Mouse (Mus musculus) C2C12 (cell line): Measurements from ENCODE around the gene Guca2a.

ENCODE experiments used
- CEBPB ChIP-seq: IDR thresholded peaks from one replicate; pipeline ENCODE4 v1.6.1; 2011; ENCODE audit warnings: low read depth, mild to moderate bottlenecking, control low read depth, moderate library complexity
- CTCF ChIP-seq: IDR thresholded peaks from one replicate; pipeline ENCODE4 v1.5.1; 2011; ENCODE audit not compliant: control insufficient read depth, insufficient read depth, insufficient read length
- FOSL1 ChIP-seq: IDR thresholded peaks from one replicate; pipeline ENCODE4 v1.8.0; 2011; ENCODE audit warnings: mild to moderate bottlenecking, low read length; ENCODE audit not compliant: poor library complexity, insufficient read depth, severe bottlenecking
- MAX ChIP-seq: IDR thresholded peaks from one replicate; pipeline ENCODE4 v1.6.1; 2011; ENCODE audit warnings: mild to moderate bottlenecking, control low read depth
- MYOD1 ChIP-seq: IDR thresholded peaks from one replicate; pipeline ENCODE4 v1.6.1; 2011; ENCODE audit warnings: low read depth; ENCODE audit not compliant: control insufficient read depth, insufficient read length
- MYOG ChIP-seq: IDR thresholded peaks from one replicate; pipeline ENCODE4 v1.6.1; 2011; ENCODE audit not compliant: control insufficient read depth, insufficient read length; ENCODE audit errors: extremely low read depth
- USF1 ChIP-seq: IDR thresholded peaks from one replicate; pipeline ENCODE4 v1.6.1; 2011; ENCODE audit warnings: low read depth, mild to moderate bottlenecking, control low read depth, moderate library complexity

DNA sequence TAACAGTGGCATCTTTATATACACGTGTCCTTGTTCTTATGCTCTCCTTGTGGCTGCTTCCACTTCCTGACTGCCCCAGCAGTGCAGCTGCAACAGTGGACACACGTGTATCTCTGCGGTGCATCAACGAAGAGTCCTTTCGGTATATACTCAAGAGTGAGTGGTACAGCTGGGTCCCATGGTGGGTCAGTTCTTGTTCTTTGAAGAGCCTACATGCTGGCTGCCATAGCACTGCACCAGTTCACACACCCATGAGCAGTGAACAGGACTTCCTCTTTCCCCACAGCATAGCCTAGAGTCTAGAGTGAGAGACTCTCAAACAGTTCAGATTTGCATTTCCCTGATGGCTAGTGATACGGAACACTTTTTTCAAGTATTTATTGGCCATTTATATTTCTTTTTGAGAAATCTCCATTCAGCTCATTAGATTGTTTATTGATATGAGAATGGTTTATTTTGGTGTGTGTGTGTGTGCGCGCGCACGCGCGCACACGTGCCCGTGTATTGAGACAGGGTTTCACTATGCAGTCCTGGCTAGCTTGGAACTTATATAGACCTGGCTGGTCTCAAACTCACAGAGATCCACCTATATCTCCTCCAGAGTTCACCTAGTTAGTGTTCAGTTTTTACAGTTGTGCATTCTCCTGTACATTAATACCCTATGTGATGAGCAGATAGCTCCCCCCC, 26.0 kb downstream of the Guca2a start:
- TF ChIP-seq USF1 (no peak), CTCF (no peak), CEBPB (no peak), MAX (no peak), MYOG (no peak), MYOD1 (no peak), FOSL1 (no peak)
